Mouse (Mus musculus) cerebellum, adult 2 months (tissue): Measurements from ENCODE around the gene Rbbp7.

Experiments used
- CTCF ChIP-seq: fragments of 200-500 bp; IDR thresholded peaks from 2 replicates; pipeline ENCODE4 v1.5.1; 2011; ENCODE audit warnings: low read depth, mild to moderate bottlenecking, control low read depth, low read length, moderate library complexity, borderline replicate concordance; ENCODE audit not compliant: insufficient read depth
- POLR2A ChIP-seq: fragments of 200-500 bp; IDR thresholded peaks from 2 replicates; pipeline ENCODE4 v1.6.1; 2011; ENCODE audit warnings: low read length, control low read depth, borderline replicate concordance; ENCODE audit not compliant: insufficient read depth

DNA sequence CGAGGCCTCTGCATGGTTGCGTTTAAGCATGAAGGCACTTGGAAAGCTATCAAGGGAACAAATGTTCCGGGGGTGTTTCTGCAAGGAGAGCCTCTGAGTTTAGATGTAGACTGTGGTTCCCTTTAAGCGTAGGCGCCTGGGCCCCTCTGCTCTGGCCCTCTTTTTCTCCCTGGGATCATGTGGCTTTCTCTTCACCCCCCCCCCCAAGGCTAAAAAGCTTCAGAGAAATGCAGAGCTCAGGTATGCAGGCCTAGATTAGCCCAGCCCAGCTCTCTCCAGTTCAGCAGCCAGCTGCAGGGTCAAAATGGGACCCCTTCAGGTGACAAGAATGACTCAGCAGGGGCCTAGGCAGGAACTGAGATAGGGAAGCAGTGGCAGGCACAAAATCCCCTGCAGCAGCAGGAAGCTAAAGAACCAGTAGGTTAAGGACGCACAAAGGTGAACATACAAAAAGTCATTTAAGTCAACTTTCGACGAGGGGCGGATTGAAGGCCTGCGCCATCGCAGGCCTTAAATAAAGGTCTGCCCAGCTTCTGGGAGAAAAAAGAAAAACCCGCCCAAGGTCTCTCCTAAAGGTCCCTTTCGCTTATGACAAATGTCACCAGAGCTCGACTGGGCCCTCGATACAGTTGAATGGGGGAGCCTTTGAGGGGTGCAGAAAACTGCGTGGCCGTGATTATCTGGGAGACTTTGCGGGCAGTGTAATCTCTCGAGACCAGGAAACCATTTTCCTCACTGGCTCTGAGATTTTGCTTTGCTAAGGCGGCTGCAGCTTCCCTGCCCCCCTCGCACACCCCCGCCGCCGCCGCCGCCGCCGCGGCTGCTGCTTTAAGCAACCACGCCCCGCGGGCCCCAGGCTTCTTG lies 719 bp upstream of the Rbbp7 start:
- no peak for TF ChIP-seq POLR2A
- TF ChIP-seq CTCF, result no peak
